26 mouse cellular contexts compared by ENCODE assay signal in genomic region chr13:97999130-97999529, GRCm38 (mm10).
A peak's percentile ranks its signal among the peaks of the same experiment; 100 is the strongest.
DNase-seq lines count a peak whose midpoint lies in the region; ATAC-seq lines count a peak whose summit lies in the region.
"Had no signal": no experiment of that assay in that cellular context is flagged by ENCODE, and none has a peak within 500 bp of the region (broad histone marks: within the 10 kb centered on the region; RNA-seq: fewer than 3 reads in every experiment).

No protein-coding gene starts in this region.

- no peaks in the 10 kb centered on the region for H3K27me3 ChIP-seq in heart, embryonic 12.5 days (replicated peaks)
- H3K27me3 ChIP-seq in neural tube, embryonic 11.5 days (ENCODE audit: control insufficient read depth, insufficient read depth, low read length): no peaks in the 10 kb centered on the region
- no peaks in the 10 kb centered on the region for H3K27me3 ChIP-seq in neural tube, embryonic 13.5 days
- H3K27me3 ChIP-seq: CH12.LX; embryonic facial prominence, embryonic 12.5 days; forebrain, embryonic 13.5 days; forebrain, embryonic 15.5 days; Patski had no signal

- H3K27ac ChIP-seq in heart, embryonic 12.5 days (ENCODE audit: poor library complexity, severe bottlenecking): no peak overlapping the region
- no peak overlapping the region for H3K27ac ChIP-seq in neural tube, embryonic 11.5 days (ENCODE audit: low read depth, low read length)
- H3K27ac ChIP-seq in neural tube, embryonic 13.5 days (replicated peaks): no peak overlapping the region
- H3K27ac ChIP-seq: embryonic facial prominence, embryonic 10.5 days; embryonic facial prominence, embryonic 12.5 days; forebrain, embryonic 13.5 days; forebrain, embryonic 15.5 days had no signal

- peak; percentile 66 for DNase-seq in heart, adult 11 months
- DNase-seq in kidney, postnatal 36 days: peak; percentile 34 to 51
- no peak for DNase-seq in kidney, adult 18-20 months
- DNase-seq in neural tube, embryonic 11.5 days (ENCODE audit: low spot score): no peak
- DNase-seq: adrenal gland, adult 8-10 months; adrenal gland, postnatal 14 days; adrenal gland, postnatal 36 days; B cell, adult 2 months; cerebellum, adult 11-12 months; cerebellum, adult 2 months; cerebellum, adult 9-10 months; cerebellum, postnatal 10 days; cerebellum, postnatal 25 days had no signal

- 86% methylated on average over 8 of the region's 8 CpGs for WGBS in heart, embryonic 12.5 days
- 69% methylated on average over 8 of the region's 8 CpGs for WGBS in neural tube, embryonic 11.5 days
- 44% methylated on average over 8 of the region's 8 CpGs for WGBS in neural tube, embryonic 13.5 days

- H3K4me3 ChIP-seq in heart, embryonic 12.5 days: no peak overlapping the region
- H3K4me3 ChIP-seq in neural tube, embryonic 11.5 days (ENCODE audit: low read depth, low read length): no peak overlapping the region
- no peak overlapping the region for H3K4me3 ChIP-seq in neural tube, embryonic 13.5 days
- H3K4me3 ChIP-seq: embryonic facial prominence, embryonic 10.5 days; embryonic facial prominence, embryonic 12.5 days; erythroblast, embryonic 14.5 days; forebrain, embryonic 13.5 days; forebrain, embryonic 15.5 days had no signal

- no peak overlapping the region for H3K9ac ChIP-seq in heart, embryonic 12.5 days
- H3K9ac ChIP-seq in neural tube, embryonic 11.5 days (ENCODE audit: low read length): no peak overlapping the region
- H3K9ac ChIP-seq in neural tube, embryonic 13.5 days: no peak overlapping the region
- H3K9ac ChIP-seq: embryonic facial prominence, embryonic 12.5 days; forebrain, embryonic 13.5 days; forebrain, embryonic 15.5 days had no signal

- no peaks in the 10 kb centered on the region for H3K36me3 ChIP-seq in heart, embryonic 12.5 days
- no peaks in the 10 kb centered on the region for H3K36me3 ChIP-seq in neural tube, embryonic 11.5 days (ENCODE audit: control insufficient read depth, insufficient read depth, low read length)
- H3K36me3 ChIP-seq in neural tube, embryonic 13.5 days: no peaks in the 10 kb centered on the region
- H3K36me3 ChIP-seq: embryonic facial prominence, embryonic 10.5 days; embryonic facial prominence, embryonic 12.5 days; forebrain, embryonic 15.5 days; G1E had no signal

- ATAC-seq in heart, embryonic 12.5 days (ENCODE audit: insufficient number of reproducible peaks, low FRiP score): no peak
- 0 out of 2 replicates have a peak, but pooled peaks have one; percentile 38 for ATAC-seq in neural tube, embryonic 11.5 days (ENCODE audit: insufficient read depth, low FRiP score, low TSS enrichment)
- peak; percentile 40; the same call in 1 of the 2 replicates for ATAC-seq in neural tube, embryonic 13.5 days (ENCODE audit: low read depth)
- no peak for ATAC-seq in erythroblast, adult 5-6 weeks (replicated peaks; ENCODE audit: low FRiP score, poor library complexity, severe bottlenecking)
- ATAC-seq: activated CD4-positive, CD25-positive, alpha-beta regulatory T cell, adult 4 months; CD4-positive, CD25-positive, alpha-beta regulatory T cell, adult 4 months; forebrain, embryonic 15.5 days; Patski had no signal

- peaks cover 13% of the 10 kb centered on the region for H3K4me1 ChIP-seq in heart, embryonic 12.5 days (replicated peaks)
- peaks cover 3% of the 10 kb centered on the region; the same call in 1 of the 2 replicates for H3K4me1 ChIP-seq in neural tube, embryonic 11.5 days (ENCODE audit: control insufficient read depth, insufficient read depth, low read length)
- H3K4me1 ChIP-seq in neural tube, embryonic 13.5 days (replicated peaks): peaks cover 14% of the 10 kb centered on the region
- H3K4me1 ChIP-seq: forebrain, embryonic 15.5 days had no signal

- no peaks in the 10 kb centered on the region for H3K9me3 ChIP-seq in heart, embryonic 12.5 days (replicated peaks)
- no peaks in the 10 kb centered on the region for H3K9me3 ChIP-seq in neural tube, embryonic 11.5 days (ENCODE audit: control insufficient read depth, low read length)
- no peaks in the 10 kb centered on the region for H3K9me3 ChIP-seq in neural tube, embryonic 13.5 days
- H3K9me3 ChIP-seq: embryonic facial prominence, embryonic 10.5 days; embryonic facial prominence, embryonic 12.5 days; forebrain, embryonic 13.5 days; forebrain, embryonic 15.5 days; G1E had no signal

- H3K4me2 ChIP-seq in heart, embryonic 12.5 days: no peak overlapping the region
- H3K4me2 ChIP-seq in neural tube, embryonic 11.5 days (ENCODE audit: low read depth): no peak overlapping the region
- no peak overlapping the region for H3K4me2 ChIP-seq in neural tube, embryonic 13.5 days
- H3K4me2 ChIP-seq: embryonic facial prominence, embryonic 12.5 days; forebrain, embryonic 13.5 days; forebrain, embryonic 15.5 days had no signal

Comparison
In these comparisons a context has a peak if more than half of its experiments do, and no peak if none do; other contexts are left out.
1. DNase-seq: peak in heart, adult 11 months (single experiment) and kidney, postnatal 36 days (2 of 2); none in kidney, adult 18-20 months (single experiment) and neural tube, embryonic 11.5 days (single experiment).
2. ATAC-seq: peak in neural tube, embryonic 11.5 days (single experiment) and neural tube, embryonic 13.5 days (single experiment); none in heart, embryonic 12.5 days (single experiment) and erythroblast, adult 5-6 weeks (single experiment).